Mouse (Mus musculus) naive thymus-derived CD4-positive, alpha-beta T cell, adult 2 months (primary cell): ENCODE measurements around the gene Tex37.

Experiments
- DNase-seq: peaks from one replicate; pipeline ENCODE4 v3.0.0-alpha.2; 2011; ENCODE audit warnings: low read depth

The Tex37 gene

GRCm38 (mm10) chr6:70918827-70919226, at the start of gene Tex37:
Gene Tex37, minus strand, starts transcription at chr6:70918927.
- DNase-seq, result no peak

- no peak for DNase-seq
Measured at GRCm38 (mm10) chr6:70968291-70968690, 49.6 kb upstream of the Tex37 start.

DNA sequence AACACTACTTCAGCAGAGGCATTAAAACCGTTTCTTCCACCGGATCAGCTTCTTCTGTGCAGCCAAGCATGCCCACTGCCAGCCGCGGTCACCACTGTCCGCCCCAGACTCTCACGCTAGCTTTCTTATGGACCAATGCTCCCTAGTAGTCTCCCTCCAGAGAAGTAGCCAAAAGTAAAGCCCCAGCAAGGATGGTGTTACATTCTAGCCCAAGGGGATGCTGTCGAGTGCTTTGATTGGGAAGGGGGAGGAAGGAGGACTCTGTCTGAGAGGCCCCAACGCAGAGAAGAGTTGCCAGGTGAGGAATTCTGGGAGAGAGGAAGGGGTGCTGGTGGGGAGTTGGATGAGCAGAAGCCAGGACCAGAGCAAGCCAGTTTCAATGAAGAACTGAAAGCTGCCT, 48.7 kb upstream of the Tex37 start:
- no peak for DNase-seq

DNA sequence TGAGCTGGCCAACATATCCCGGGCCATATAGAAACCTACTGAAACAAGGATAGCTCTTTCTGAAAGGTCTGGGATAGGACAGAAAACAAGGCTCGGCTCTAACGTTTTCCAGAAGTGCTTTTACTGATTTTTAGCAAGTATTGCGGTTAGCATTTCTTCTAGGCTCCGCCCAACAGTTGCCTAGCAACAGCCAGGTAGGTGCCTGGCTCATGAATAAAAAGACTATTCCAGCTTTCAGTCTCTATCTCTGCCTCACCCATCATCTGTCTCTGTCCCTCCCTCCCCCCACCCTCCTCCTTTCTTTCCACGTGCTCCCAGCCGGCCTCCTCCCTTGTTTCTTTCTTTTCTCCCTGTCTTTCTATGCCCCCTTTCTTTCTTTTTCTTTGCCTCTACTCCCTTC, 47.0 kb upstream of the Tex37 start:
- no peak for DNase-seq

GRCm38 (mm10) chr6:70964116-70964830, 45.5 kb upstream of the Tex37 start:
- DNase-seq, result no peak

DNA sequence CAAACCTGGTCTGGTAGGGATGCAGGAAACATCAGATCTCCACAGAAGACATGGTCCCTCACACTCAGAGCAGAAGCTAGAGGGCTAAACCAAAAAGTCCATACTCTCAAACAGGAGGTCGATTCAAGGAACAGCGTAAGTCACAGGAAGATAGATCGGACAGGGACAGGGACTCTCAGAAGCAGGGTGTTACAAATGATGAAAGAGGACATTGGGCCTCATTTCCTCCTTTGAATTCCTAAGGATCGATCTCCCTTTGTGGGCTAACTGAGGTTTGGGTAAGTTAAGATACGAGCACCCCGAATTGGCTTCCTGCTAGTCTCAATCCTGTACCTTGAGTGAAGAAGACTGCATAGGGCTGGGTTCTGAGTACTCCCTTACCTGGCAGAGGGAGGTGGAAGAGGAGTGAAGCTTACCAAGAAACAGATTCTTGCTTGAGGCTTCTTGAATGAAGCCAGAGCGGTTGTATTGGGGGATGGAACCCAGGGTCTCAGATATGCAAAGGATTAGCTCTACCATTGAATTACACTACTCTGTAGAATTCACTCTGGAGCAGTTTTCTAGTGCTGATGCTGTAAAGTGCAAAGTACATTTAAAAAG, 38.7 kb upstream of the Tex37 start:
- DNase-seq, result no peak

DNA sequence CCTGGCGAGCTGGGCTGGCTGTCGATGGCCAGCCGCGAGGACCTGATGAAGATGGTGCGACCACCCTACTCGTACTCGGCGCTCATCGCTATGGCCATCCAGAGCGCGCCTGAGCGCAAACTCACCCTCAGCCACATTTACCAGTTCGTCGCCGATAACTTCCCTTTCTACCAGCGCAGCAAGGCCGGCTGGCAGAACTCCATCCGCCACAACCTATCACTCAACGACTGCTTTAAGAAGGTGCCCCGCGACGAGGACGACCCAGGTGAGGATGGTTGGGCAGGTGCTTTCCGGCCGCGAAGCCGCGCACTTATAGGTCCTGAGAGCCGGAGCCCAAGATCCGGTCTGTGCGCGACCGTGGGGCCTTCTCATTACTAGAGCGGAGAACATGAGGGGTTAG, 38.2 kb upstream of the Tex37 start:
- no peak for DNase-seq

GRCm38 (mm10) chr6:70956285-70956912, 37.7 kb upstream of the Tex37 start, which contains the start of gene Foxi3:
Gene Foxi3, plus strand, starts transcription at chr6:70956531.
- DNase-seq, result peak; percentile 8

DNA sequence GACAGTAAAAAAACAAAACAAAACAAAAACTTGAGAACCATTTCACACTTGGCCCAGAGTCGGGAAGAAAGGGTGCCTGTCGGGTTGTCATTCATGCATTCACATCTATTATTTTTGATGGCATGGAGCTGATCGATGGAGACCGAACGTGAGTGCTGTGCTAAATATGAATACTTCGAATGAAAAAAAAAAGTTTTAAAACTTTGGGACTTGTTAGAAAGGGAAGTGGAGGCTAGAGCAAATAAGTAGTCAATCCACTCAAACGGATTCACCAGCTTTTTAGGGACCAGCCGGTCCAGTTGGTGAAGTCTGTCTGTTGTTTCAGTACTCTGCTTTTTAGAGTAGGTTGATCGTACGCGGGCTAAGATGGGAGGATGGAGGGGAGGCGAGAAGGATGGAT, 37.1 kb upstream of the Tex37 start:
- DNase-seq, result peak; percentile 2

DNA sequence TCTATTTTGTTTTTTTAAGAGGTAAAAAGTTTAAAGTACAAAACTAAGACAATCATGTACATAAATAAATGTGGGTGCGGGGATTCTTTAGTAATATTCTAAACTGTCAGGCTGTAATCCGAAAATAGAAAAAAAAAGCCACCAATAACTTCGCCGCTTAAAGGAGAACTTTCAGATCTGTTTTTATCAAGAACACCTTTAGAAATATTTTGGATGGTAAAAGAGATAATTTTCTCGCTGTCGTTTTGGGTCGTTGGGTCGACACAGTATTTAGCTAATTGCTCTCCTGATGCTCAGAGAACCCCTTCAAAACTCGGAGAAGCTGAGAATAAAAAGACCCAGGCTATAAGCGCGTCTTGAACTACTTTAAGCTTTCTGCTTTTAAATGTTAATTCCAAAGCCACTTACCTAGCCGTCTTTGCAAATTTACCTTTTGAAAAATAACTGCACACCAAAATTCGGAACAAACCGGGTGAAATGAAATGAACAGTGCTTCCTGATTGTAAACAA, 36.6 kb upstream of the Tex37 start:
- DNase-seq, result peak; percentile 6

DNA sequence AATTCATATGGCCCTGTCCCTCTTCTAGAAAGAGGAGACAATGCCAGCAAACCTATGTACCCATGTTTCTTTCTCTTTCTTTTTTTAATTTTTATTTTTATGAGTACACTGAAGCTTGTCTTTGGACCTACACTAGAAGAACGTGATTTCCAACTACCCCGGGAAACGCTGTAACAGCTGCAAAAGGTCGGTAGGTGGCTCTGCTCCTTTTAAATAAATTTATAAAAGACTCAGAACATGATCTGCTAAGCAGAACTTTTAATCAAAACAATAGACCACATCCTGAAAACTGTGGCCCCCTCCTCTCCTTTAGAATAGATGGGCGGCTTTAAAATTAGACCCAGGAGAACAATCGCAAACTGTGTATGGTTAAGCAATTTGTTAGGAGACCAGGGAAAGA, 35.3 kb upstream of the Tex37 start:
- peak; percentile 10 for DNase-seq

GRCm38 (mm10) chr6:70953274-70953673, 34.5 kb upstream of the Tex37 start:
- DNase-seq, result no peak

GRCm38 (mm10) chr6:70931801-70932200, 13.1 kb upstream of the Tex37 start:
- no peak for DNase-seq

DNA sequence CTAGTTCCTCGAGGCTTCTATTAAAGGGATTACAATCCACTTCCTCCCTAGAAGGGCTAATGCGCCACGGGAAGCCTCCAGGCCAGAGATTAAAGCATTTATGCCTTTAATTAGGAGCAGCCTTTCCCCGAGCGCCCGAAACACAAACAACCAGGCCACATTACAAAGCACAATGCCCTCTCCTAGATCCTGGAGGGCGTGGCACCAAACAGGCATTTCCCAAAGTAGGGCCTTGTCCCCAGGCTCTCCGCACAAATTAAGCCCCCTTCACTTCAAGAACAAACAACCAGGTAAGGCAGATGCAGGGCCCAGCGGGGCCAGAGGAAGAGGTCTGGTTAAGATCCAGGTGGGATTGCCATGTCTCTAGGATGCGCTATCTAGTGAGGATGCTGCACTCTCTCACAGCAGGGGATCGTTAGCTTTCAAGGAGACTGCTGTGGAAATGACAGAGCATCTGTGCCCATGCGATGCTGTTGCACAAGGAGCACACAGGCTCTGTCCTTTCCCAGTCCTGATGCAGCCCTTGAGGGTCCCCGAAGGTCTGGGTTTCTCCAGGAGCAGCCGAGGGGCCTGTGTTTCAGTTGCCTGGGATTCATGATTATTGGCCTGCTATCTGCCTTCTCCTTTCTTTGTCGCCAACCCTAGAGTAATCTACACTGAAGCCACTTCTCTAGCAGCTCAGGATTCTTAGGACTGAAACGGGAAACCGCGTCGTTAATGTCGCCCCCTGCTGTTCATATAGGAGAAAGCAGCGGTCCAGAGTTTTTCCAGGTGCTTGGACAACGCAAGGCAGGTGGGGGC, 2.7 kb upstream of the Tex37 start:
- peak; percentile 55 for DNase-seq

DNA sequence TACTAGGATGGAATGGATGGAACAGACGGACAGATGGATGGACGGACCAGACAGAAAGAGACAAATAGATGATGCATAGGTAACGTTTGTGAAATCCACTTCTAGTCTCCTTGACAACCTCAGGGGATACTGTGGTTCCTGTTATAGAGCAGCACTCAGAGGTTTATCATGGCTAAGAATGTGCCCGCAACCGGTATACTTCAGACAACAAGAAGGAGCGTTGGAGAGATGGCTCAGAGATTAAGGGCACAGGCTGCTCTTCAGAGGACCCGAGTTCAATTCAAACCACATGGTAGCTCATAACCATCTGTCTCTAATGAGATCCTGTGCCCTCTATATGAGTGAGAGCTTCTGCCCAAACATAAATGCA, 6.3 kb downstream of the Tex37 start:
- no peak for DNase-seq

DNA sequence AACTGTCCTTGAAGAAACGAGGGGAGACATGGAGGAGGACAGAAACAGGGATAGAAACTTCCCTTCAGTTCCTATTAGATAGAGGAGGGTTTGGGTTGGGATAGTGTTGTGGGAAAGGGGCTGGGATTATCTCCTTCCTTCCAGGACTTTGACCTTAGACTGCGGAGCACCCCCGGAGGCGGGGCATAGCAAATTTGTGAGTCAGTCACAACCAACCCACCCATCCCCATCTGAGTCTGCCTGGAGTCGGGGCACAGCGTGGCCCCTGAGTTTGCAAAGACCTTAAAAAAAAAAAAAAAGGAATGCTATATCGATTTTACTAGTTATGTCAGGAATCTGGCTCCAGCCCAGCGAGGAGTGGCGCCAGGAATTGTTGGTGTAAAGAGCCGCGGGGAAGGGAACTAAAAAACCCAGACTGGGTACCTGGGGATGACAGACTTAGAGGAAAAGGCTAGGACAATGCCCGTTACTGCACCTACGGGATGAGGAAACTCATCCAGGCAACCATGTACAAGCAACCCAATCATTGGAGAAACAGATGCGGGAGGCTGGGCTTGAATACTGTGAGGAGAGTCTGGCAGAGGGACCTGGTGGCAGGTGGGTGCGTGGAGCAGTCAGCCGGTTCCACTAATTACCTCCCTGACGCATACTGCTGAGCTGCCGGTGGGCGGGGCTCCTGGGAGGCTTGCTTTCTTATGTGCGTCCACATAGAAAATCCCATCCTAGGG, 6.9 kb downstream of the Tex37 start:
- no peak for DNase-seq

DNA sequence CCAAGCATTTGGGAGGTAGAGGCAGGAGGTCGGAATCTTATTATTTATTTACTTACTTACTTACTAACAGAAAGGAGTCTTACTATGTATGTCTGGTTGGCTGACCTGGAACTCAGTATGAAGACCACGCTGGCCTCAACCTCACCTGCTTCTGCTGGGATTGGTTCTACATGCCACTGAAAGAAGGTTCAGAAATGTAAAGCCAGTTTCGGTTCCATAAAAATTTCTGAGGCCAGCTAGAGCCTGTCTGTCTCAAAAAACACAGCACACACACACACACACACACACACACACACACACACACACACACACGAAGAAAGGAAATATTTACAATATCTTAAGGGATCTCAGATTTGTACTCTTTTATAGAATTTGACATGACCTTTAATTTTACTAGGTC, 8.4 kb downstream of the Tex37 start:
- DNase-seq, result no peak

DNA sequence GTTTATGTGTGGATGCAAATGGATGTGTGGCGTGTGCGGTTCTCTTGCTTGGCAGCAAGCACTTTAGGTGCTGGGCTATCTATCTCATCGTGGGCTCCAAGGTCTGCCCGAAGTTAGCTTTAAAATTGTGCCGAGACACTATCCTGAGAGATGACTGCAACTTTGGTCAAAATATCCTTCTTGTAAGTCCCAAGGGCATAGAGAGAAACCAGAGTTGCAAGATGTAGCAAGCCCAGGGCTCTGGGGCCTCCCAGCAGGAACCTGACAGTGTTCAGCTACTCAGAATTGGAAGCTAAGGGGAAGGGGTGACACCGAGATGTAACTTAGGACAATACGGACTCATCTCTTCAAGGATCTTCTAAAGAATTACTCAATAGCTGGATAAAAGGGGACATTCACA, 9.2 kb downstream of the Tex37 start:
- DNase-seq, result no peak

DNA sequence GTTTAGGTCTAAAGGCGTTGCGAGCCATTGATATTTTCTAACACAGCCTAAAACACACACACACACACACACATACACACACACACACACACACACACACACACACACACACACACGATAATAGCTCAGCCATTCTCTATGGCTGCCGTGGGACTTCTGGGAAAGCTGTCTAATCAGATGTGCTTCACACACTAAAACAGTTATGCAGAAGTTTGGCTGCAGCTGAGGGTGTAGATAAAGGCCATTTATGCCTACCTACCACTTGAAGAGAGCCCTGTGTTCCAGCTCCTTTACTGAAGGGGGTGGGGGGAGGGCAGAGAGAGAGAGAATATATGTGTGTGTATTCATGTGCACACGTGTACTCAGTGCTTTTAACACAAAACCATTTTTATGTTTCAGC, 15.0 kb downstream of the Tex37 start:
- no peak for DNase-seq

- no peak for DNase-seq
Measured at GRCm38 (mm10) chr6:70899594-70900003, 19.1 kb downstream of the Tex37 start.

DNA sequence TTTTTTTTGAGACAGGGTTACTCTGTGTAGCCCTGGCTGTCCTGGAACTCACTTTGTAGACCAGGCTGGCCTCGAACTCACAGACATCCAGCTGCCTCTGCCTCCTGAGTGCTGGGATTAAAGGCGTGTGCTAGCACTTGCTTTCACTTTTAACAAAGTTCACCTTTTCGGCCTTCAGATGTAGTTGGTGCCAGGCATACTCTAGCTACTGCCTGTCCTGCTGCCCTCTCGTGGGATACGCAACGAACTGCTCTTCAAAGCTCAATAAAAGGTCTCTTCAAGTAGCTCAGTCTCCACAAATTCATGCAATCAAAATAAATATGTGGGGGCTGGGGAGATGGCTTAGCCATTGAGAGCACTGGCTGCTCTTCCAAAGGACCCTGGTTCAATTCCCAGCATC, 20.6 kb downstream of the Tex37 start:
- no peak for DNase-seq

GRCm38 (mm10) chr6:70887993-70888392, 30.7 kb downstream of the Tex37 start:
- no peak for DNase-seq
